Mouse (Mus musculus) testis, postnatal 10 days (tissue): ENCODE data around the gene Ankrd10.
"Not testable (repeated sequence)": the region's sequence is repeated elsewhere in the genome, so short reads cannot be mapped to it uniquely, and the experiment has no call there.

Experiments used
- DNase-seq: peaks from one replicate; pipeline ENCODE4 v3.0.0; 2021; ENCODE audit warnings: low spot score

Ankrd10 gene

DNA sequence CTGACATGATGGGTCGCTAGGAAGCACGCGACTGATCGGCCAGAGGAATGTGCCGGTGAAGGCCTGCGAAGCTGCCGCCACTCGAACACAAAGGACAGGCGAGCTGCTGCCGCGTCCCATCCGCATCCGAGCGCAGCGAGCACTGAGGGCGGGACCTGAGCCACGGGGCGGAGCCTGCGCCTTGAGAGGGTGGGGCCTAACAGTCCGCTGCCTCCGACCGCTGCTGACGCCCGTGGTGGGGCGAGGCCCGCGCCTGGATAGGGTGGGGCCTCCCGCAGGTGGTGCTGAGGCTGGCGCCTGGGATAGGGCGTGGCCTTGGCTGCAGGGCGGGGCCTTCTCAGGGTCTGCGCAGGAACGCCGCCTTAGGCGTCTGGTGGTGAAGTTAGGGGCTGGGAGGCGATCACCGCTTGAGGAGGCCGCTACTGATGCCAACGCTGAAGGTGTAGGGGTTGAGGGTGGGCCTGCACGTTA, at the start of gene Ankrd10:
Gene Ankrd10 (minus strand): TSS at position 147 of the 471 bp plus-strand sequence.
- peak; percentile 98 for DNase-seq

GRCm38 (mm10) chr8:11684558-11684957, 49.0 kb upstream of the Ankrd10 start:
- no peak for DNase-seq

- no peak for DNase-seq
Observed at GRCm38 (mm10) chr8:11668308-11668707, 32.8 kb upstream of the Ankrd10 start.

DNA sequence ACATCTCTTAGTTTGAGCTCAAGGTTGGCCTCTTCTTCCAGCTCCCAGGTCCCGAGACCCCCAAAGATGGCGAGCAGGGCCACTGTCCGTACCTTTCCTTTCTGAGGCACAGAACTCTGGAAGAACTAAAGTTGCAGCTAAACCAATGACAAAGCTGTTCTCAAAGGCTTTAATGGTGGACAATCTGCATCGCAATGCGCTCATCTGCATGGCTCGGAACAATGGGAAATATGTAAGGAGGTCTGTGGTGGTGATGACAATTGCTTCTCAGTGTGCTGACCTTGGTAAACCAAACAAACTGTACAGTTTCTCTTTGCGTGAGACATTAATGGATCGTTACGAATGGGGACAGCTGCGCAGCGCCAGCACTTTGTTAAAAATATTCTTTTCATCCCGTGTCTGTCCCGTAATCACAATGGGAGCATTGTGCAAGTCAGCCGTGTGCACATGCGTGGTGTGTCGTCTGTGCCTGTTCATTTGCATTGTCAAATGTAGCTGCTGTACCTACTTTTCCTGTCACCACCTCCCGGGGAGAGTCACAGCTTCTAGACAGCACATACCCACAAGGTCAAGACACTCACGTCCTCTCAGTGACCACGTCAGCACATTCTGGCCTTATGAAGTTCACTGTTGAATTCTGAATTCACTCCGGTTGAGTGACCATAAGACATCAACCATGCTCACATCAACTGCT, 30.6 kb upstream of the Ankrd10 start:
- not testable (repeated sequence) for DNase-seq

GRCm38 (mm10) chr8:11661969-11662368, 26.4 kb upstream of the Ankrd10 start:
- no peak for DNase-seq

- DNase-seq = no peak
Observed at GRCm38 (mm10) chr8:11650021-11650420, 14.5 kb upstream of the Ankrd10 start.

DNA sequence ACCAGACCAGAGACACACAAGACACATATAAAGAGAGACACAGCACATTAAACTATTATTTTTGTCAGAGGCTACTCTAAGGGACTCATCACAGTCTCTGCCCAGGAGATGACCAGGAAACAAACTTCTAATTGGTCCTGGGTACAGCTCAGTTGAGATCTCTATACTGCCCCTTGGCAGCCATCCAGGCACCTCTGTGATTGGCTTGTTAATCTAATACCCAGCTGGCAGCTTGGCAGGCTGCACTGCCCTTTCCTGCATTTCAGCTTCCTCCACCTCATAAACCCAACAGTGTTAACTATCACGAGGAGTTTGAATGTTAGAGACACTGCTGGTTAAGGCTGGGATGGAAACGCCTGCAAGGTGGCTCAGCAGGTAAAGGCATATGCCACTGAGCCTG, 7.6 kb upstream of the Ankrd10 start:
- no peak for DNase-seq

DNA sequence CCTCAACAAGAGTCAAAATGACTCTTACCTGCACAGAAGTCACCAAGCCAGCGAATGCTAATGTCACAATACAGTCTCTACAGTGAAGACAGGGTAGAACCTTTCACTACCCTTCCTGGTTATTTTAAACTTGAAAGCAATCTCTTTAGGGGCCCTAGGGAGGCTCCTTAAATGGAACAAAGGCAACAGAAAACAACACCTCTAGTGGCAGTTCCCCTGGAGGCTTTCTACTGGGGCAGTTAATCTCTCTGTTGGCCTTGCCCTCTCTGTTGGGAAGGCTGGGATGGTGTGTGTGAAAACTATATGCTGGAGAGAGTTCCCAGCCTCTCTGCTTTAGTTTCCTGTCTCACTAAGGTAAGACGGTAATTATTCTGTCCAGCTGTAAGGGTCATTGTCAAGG, 5.0 kb upstream of the Ankrd10 start:
- no peak for DNase-seq

DNA sequence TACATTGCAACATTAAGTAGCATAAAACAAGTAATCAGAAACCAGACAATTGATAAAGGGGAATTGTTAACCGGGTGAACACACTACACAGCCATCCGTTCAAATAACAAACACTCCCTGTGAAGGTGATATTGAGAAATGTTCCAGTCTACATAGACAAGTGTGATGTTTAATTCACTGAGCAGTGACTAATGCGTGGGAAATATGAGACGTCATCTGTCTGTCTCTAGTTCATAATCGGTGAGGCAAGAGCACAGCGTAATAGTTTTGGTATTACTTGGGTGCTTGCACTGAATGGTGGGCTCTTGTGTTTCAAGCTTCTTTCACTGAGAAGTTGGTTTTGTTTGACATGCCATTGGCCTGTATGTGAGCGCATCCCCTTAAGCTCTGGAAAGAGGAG, 2.0 kb upstream of the Ankrd10 start:
- no peak for DNase-seq

- peak; percentile 88 for DNase-seq
Observed at GRCm38 (mm10) chr8:11636324-11637057, 934 bp upstream of the Ankrd10 start.

- peak; percentile 93 for DNase-seq
Observed at GRCm38 (mm10) chr8:11635012-11635577, 462 bp downstream of the Ankrd10 start.

DNA sequence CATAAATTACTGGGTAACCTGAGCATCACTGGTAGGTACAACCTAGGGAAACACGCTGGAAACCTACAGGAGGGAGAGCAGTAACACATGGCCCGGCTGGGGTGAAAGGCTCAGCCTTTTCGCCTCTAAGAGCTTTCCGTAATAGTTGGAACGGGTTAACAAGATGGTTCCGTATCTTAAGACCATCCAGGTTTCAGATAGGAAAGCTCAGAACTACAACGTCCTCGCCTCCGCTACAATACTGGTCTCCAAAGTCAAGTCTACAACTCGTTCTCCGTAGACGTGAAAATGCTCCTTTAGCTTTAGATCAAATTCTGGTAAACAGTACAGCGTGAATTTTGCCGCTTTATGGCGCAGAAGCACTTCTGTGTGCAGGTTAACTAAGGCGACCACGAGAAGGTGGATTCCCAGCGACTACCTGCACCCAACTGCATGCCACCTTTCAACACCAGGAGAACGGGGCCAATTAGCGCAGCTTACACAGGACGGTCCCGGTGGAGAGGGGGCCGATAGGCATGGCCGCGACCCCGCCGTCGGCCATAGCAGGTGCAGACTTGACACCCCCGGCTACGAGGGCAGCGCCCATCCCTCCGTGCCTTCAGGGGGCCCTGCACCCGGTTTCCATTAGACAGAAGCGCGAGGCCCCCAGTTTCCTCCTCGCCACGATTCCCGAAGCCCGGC, 1.1 kb downstream of the Ankrd10 start:
- no peak for DNase-seq

- no peak for DNase-seq
Observed at GRCm38 (mm10) chr8:11633414-11633813, 2.1 kb downstream of the Ankrd10 start.

GRCm38 (mm10) chr8:11632406-11632805, 3.2 kb downstream of the Ankrd10 start:
- DNase-seq = peak; percentile 74

DNA sequence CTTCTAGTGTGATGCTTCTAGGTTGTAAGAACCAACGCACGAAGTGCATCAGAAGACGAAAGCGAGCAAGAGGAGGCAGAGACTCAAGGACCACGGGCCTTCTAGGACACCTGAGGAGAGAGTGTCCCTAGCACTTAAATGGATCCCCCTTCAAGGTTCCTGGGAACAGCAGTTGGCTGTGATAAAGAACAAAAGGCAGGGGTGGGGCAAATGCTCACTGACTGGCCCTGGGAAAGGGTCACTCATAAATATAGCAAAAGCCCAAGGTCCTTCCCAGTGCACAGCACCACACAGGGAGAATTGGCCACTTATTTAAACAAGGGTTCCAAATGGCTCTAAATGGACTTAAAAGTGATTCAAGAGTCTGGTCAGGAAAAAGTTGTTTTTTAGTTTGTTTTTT, 6.4 kb downstream of the Ankrd10 start:
- DNase-seq = no peak

DNA sequence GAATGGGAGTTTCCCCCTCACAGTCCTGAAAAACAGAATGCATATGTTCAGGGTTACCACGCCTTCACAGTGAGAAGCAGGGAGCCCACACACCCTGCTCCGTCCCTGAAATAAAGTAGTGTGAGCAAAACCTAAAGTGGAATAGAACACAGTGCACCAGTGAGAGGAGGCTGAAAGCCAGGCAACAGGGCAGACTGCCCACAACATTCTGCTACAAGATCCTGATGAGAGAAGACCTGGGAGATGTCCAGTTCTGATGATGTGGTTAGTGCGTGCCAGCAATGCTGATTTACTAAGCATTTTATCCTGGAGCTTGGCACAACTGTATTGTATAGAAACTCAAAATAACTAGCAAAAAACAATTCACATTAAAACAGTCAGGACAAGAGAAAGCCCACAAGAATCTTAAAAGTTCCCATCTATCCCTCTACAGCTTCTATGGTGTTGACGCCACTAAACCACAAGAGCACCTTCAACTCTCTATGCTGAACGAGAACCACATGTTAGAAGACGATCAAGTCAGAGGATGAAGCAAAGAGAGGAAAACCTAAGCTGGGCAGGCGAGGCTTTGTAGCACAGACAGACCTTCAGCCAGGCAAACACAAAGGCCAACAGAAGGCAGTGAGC, 6.9 kb downstream of the Ankrd10 start:
- peak; percentile 67 for DNase-seq

- DNase-seq = no peak
Observed at GRCm38 (mm10) chr8:11627717-11628116, 7.8 kb downstream of the Ankrd10 start.

DNA sequence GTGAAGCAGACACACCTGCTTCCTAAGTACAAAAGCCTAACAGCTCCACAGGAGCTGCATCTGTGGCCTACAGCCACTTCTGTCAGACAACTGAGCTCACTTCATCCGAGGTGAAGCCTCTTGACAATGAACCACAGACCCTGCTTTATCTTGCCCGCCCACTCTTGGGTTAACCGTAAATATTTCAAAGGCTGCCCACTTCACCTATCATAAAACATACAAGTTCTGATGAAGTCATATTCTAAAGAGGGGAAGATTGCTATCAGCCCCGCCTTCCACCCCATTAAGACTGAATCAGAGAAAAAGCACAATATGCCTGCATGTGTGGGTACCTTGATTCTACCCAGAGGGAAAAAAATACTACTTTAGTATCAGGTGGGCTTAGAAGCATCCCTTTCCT, 10.5 kb downstream of the Ankrd10 start:
- no peak for DNase-seq

DNA sequence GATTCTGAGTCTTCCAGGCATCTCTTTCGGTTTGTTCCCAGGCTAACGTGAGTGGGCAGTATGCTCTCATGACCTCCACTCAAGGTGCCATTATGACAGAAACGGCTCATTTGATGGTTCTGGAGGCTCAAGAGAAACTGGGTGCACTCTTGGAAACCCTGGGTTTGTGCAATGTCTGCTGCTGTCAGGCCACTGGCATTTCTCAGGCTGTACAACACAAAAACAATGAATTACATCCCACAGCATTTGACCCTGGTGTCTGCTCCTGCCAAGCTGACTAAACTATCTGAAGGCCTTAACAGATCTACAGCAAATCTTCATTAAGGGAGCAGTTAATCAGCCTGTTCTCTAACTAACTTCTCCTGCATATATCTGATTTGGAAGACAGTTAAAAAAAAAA, 16.5 kb downstream of the Ankrd10 start:
- no peak for DNase-seq

GRCm38 (mm10) chr8:11618063-11618462, 17.5 kb downstream of the Ankrd10 start:
- DNase-seq = no peak

DNA sequence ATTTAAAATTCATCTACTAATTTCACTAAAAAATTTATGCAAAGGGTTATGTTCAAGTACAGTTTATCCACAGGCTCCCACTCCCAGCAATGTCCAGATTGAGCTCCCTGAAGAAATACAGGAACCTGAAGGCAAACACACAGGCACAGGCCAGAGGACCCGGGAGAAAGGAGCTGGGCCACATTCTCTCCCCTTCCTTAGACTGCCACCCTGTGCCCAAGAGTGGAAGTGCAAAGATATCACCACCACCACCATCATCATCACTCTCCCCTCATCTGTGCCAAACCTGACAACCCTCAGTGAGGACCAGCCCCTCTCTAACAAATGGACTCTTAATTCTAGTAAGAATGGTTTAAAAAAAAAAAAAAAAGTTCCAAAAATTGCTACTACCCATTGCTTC, 19.3 kb downstream of the Ankrd10 start:
- peak; percentile 80 for DNase-seq
